Mouse (Mus musculus) cortical plate, adult 2 months (tissue): ENCODE measurements around the gene Rps6kc1. TPM values are rescaled to one million over a fixed set of nuclear protein-coding genes. Genes with fewer than 3 reads are reported as not detected.

Experiments
- H3K27ac ChIP-seq: fragments of 200-500 bp; 2 replicates; pipeline ENCODE4 v1.5.1; 2012; ENCODE audit warnings: low read length, control low read depth, inconsistent platforms; ENCODE audit not compliant: insufficient read depth
- H3K4me1 ChIP-seq: fragments of 200-500 bp; 2 replicates; pipeline ENCODE4 v1.6.1; 2011; ENCODE audit warnings: low read length; ENCODE audit not compliant: control insufficient read depth, insufficient read depth
- H3K4me3 ChIP-seq: fragments of 200-500 bp; 2 replicates; pipeline ENCODE4 v1.5.1; 2011; ENCODE audit warnings: mild to moderate bottlenecking, low read length, control low read depth; ENCODE audit not compliant: insufficient read depth
- CTCF ChIP-seq: fragments of 200-500 bp; IDR thresholded peaks from 2 replicates; pipeline ENCODE4 v1.5.1; 2011; ENCODE audit warnings: mild to moderate bottlenecking, control low read depth, low read length; ENCODE audit not compliant: insufficient read depth; ENCODE audit errors: extremely low read depth
- POLR2A ChIP-seq: fragments of 200-500 bp; IDR thresholded peaks from 2 replicates; pipeline ENCODE4 v1.6.1; 2011; ENCODE audit warnings: mild to moderate bottlenecking, low read length, control low read depth; ENCODE audit not compliant: insufficient read depth; ENCODE audit errors: extremely low read depth
- polyA plus RNA-seq: library from polyadenylated mRNA; depleted of rRNA; stranded (reverse); fragments of >200 nt; gene quantifications from 2 replicates; pipeline ENCODE4 v1.2.3, GENCODE M21; 2012; rRNA removed

Gene Rps6kc1
- polyA plus RNA-seq, 1 experiment: 30.7 TPM

DNA sequence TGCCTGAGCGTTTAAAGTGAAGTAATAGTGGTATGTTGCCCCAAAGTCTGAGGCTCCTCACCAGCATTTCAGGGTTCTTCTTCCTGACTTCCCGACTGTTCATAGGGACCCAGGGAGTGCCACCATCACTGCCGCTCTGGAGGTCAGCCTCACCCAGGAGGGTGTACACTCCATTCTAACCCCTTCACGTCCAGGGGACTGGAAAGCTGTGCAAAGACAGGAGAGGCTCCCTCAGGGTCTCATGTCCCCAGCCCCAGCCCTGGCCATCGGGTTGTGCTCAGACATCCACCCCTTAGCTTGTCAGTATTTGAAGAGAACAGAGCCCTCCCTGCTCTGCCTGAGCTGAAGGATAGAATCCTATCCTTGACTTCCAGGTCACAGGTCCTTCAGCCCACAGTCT lies 248.8 kb downstream of the Rps6kc1 start:
- H3K4me3 ChIP-seq: no peak overlapping the region
- TF ChIP-seq POLR2A (no peak), CTCF (no peak)
- H3K27ac ChIP-seq: no peak overlapping the region
- peaks cover 4% of the 10 kb centered on the region for H3K4me1 ChIP-seq

- no peak overlapping the region for H3K4me3 ChIP-seq
- H3K27ac ChIP-seq: no peak overlapping the region
- peaks cover 4% of the 10 kb centered on the region for H3K4me1 ChIP-seq
- TF ChIP-seq POLR2A (no peak), CTCF (no peak)
These were observed 249.8 kb downstream of the Rps6kc1 start for GRCm38 (mm10) chr1:190661764-190662163.

DNA sequence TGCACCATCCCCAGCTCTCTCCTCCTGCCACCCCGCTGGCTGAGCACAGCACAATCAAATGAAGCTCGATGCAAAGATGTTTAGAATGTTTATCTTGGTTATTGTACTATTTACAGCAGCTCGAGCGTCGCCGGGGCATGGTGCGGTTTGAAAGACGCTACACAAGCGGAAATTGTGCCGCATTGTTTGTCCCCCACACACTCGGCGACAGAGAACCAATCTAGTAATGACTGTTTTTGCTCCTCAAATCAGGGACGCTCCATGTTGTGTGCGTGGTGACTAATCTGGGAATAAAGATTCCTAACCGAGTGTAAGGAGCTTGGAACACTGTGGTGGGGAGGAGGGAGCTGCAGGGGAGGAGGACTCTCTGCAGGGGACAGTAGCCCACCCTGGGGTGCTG lies 250.3 kb downstream of the Rps6kc1 start:
- TF ChIP-seq CTCF (no peak), POLR2A (no peak)
- Histone ChIP-seq H3K4me3 (no peak overlapping the region), H3K4me1 (peaks cover 4% of the 10 kb centered on the region), H3K27ac (no peak overlapping the region)

GRCm38 (mm10) chr1:190659722-190660502 lies 251.7 kb downstream of the Rps6kc1 start:
- no peak overlapping the region for H3K27ac ChIP-seq
- peaks cover 4% of the 10 kb centered on the region for H3K4me1 ChIP-seq
- TF ChIP-seq POLR2A (no peak), CTCF (no peak)
- no peak overlapping the region for H3K4me3 ChIP-seq

GRCm38 (mm10) chr1:190658266-190658665 lies 253.3 kb downstream of the Rps6kc1 start:
- Histone ChIP-seq H3K27ac (no peak overlapping the region), H3K4me3 (no peak overlapping the region), H3K4me1 (peaks cover 4% of the 10 kb centered on the region)
- TF ChIP-seq CTCF (no peak), POLR2A (no peak)

GRCm38 (mm10) chr1:190656089-190656488 lies 255.5 kb downstream of the Rps6kc1 start:
- Histone ChIP-seq H3K27ac (no peak overlapping the region), H3K4me3 (no peak overlapping the region), H3K4me1 (peaks cover 3% of the 10 kb centered on the region)
- TF ChIP-seq POLR2A: no peak
- no peak for TF ChIP-seq CTCF

- TF ChIP-seq CTCF (no peak), POLR2A (no peak)
- H3K4me1 ChIP-seq: peaks cover 3% of the 10 kb centered on the region
- no peak overlapping the region for H3K4me3 ChIP-seq
- no peak overlapping the region for H3K27ac ChIP-seq
These were observed 255.9 kb downstream of the Rps6kc1 start for GRCm38 (mm10) chr1:190655651-190656050.

- no peak for TF ChIP-seq POLR2A
- no peak for TF ChIP-seq CTCF
- no peak overlapping the region for H3K4me3 ChIP-seq
- no peaks in the 10 kb centered on the region for H3K4me1 ChIP-seq
- no peak overlapping the region for H3K27ac ChIP-seq
These were observed 256.5 kb downstream of the Rps6kc1 start for GRCm38 (mm10) chr1:190655081-190655480.

DNA sequence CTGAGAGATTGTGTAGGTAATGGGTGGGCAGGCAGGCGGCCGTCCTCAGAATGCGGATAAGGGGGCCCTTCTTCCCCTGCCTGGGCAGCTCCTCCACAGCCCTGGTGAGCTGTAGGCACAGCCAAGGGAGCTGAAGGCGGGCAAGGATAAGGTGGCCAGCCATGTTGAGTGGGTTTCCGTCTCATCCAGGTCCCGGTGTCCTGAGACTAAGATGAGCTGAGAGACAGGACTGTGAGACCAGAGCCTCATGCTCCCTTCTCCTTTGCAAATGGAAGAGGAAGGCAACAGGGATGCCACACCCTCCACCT lies 256.9 kb downstream of the Rps6kc1 start:
- Histone ChIP-seq H3K27ac (no peak overlapping the region), H3K4me3 (no peak overlapping the region), H3K4me1 (no peaks in the 10 kb centered on the region)
- TF ChIP-seq CTCF (no peak), POLR2A (no peak)

GRCm38 (mm10) chr1:190653989-190654693 lies 257.4 kb downstream of the Rps6kc1 start:
- Histone ChIP-seq H3K4me1 (no peaks in the 10 kb centered on the region), H3K27ac (no peak overlapping the region), H3K4me3 (no peak overlapping the region)
- TF ChIP-seq POLR2A (no peak), CTCF (no peak)

DNA sequence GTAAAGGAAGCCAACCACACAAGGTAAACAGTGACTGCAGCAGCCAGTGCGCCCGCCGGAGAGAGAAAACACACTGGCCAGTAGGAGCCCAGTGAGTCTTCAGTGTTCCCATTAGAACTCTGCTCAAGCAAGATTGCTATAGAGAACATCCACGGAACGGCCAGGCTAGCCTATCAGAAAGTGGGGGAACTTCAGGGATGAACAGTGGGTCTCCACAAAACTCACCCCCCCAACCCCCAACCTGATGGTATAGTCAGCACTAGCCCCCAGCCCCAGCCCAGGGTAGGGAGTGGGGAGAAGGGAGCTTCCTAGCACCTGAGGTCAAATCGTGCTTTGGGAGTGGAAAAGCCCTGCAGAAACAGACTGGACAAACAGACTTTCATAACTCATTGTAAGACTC lies 258.5 kb downstream of the Rps6kc1 start:
- no peak overlapping the region for H3K4me3 ChIP-seq
- no peak for TF ChIP-seq CTCF
- TF ChIP-seq POLR2A: no peak

More for the DNA sequence above, 258.5 kb downstream of the Rps6kc1 start:
- Histone ChIP-seq H3K4me1 (no peaks in the 10 kb centered on the region), H3K27ac (no peak overlapping the region)

Other genes starting within 250 kb of the Rps6kc1 start
- 57.3 and 61.5 TPM in 2 replicates for gene Angel2, start 13.3 kb upstream of the Rps6kc1 start, polyA plus RNA-seq
- 1.9 and 2.0 TPM in 2 replicates for gene Vash2, start 67.5 kb upstream of the Rps6kc1 start, polyA plus RNA-seq
- gene Flvcr1, start 114.4 kb upstream of the Rps6kc1 start, polyA plus RNA-seq: 16.9 and 17.0 TPM in 2 replicates
- gene Spata45, start 124.9 kb upstream of the Rps6kc1 start, polyA plus RNA-seq: not detected in 2 replicates
- gene Tatdn3, start 151.2 kb upstream of the Rps6kc1 start, polyA plus RNA-seq: 60.7 and 62.4 TPM in 2 replicates
- 0.52 and 0.61 TPM in 2 replicates for gene Nsl1, start 151.2 kb upstream of the Rps6kc1 start, polyA plus RNA-seq
- 3.2 and 4.8 TPM in 2 replicates for gene Batf3, start 186.1 kb upstream of the Rps6kc1 start, polyA plus RNA-seq